Comparison of ENCODE assay signal across 9 mouse cellular contexts in genomic region chr5:114134091-114134534, GRCm38 (mm10). TPM values are rescaled to one million over a fixed set of nuclear protein-coding genes. Genes with fewer than 3 reads are reported as not detected.
DNase-seq lines count a peak whose midpoint lies in the region; ATAC-seq and TF ChIP-seq lines count a peak whose summit lies in the region.
"Had no signal": no experiment of that assay in that cellular context is flagged by ENCODE, and none has a peak within 500 bp of the region (broad histone marks: within the 10 kb centered on the region; RNA-seq: fewer than 3 reads in every experiment).

No protein-coding gene starts in this region.

- DNase-seq in layer of hippocampus, adult 11-12 months (ENCODE audit: low spot score) = peak; percentile 53
- no peak for DNase-seq in layer of hippocampus, adult 9-11 months
- DNase-seq in ES-CJ7 (ENCODE audit: low read depth, low spot score) = peak; percentile 50
- peak; percentile 29 for DNase-seq in brain, embryonic 14.5 days (ENCODE audit: low read depth)
- DNase-seq in heart, adult 18-20 months = peak; percentile 73 to 82
- peak; percentile 58 to 63 for DNase-seq in layer of hippocampus, postnatal 10 days (ENCODE audit: low spot score in 2 of 2)
- DNase-seq in ovary, postnatal 10 days (ENCODE audit: low spot score) = peak; percentile 45

- peak; percentile 51 for TF ChIP-seq CTCF in brain, embryonic 14.5 days (IDR thresholded peaks at IDR 0.05; ENCODE audit: borderline replicate concordance, extremely low read depth, insufficient read depth, insufficient read length)

- TF ChIP-seq POLR2A in brain, embryonic 14.5 days (IDR thresholded peaks at IDR 0.05; ENCODE audit: borderline replicate concordance, extremely low read depth, insufficient read depth, insufficient read length, poor library complexity, severe bottlenecking) = no peak

- ATAC-seq in monocyte, adult 5-6 weeks (replicated peaks; ENCODE audit: insufficient number of reproducible peaks, low FRiP score, low TSS enrichment, poor library complexity, severe bottlenecking) = no peak

RNA-seq across cellular contexts. Expression of gene Ung, which starts 3.9 kb away (rescaled TPM):
- 8.8 and 16.4 TPM in 2 replicates for polyA plus RNA-seq in brain, embryonic 14.5 days (2012; rRNA removed)
- total RNA-seq in heart, adult 18-20 months (2021) = 10 to 100 TPM; 24.8 to 26.0 TPM
- 1 to 10 TPM; 4.3 to 5.4 TPM for total RNA-seq in layer of hippocampus, postnatal 10 days (2021)
- 1.9 to 4.0 TPM (median 2.7 TPM) in 3 replicates for total RNA-seq in monocyte, adult 5-6 weeks (2017)

RNA-seq across cellular contexts. Expression of gene Alkbh2, which starts 6.1 kb away (rescaled TPM):
- 7.9 and 14.0 TPM in 2 replicates for polyA plus RNA-seq in brain, embryonic 14.5 days (2012; rRNA removed)
- total RNA-seq in heart, adult 18-20 months (2021) = 1 to 10 TPM; 1.3 to 1.5 TPM
- total RNA-seq in layer of hippocampus, postnatal 10 days (2021) = 1 to 10 TPM; 4.1 to 5.5 TPM
- total RNA-seq in monocyte, adult 5-6 weeks (2017) = 1.6 to 12.8 TPM (median 8.9 TPM) in 3 replicates

RNA-seq across cellular contexts. Expression of gene Acacb, which starts 12.2 kb away (rescaled TPM):
- 2.4 and 5.3 TPM in 2 replicates for polyA plus RNA-seq in brain, embryonic 14.5 days (2012; rRNA removed)
- 100 to 1,000 TPM; 238 to 247 TPM for total RNA-seq in heart, adult 18-20 months (2021)
- total RNA-seq in layer of hippocampus, postnatal 10 days (2021) = 1 to 10 TPM; 4.9 to 5.5 TPM
- total RNA-seq in monocyte, adult 5-6 weeks (2017) = 0.10 to 0.21 TPM (median 0.19 TPM) in 3 replicates

RNA-seq across cellular contexts. Expression of gene Svop, which starts 42.7 kb away (rescaled TPM):
- 70.1 and 81.5 TPM in 2 replicates for polyA plus RNA-seq in brain, embryonic 14.5 days (2012; rRNA removed)
- total RNA-seq in heart, adult 18-20 months (2021) = not detected
- total RNA-seq in layer of hippocampus, postnatal 10 days (2021) = 100 to 1,000 TPM; 134 to 141 TPM
- total RNA-seq in monocyte, adult 5-6 weeks (2017) = not detected in 3 replicates
- polyA plus RNA-seq: macrophage had no signal

Comparison
In these comparisons a context has a peak if more than half of its experiments do, and no peak if none do; other contexts are left out.
1. RNA of gene Acacb, which starts 12.2 kb away (total RNA-seq): 238 to 247 TPM in heart, adult 18-20 months; 4.9 to 5.5 TPM in layer of hippocampus, postnatal 10 days and 0.10 to 0.21 TPM in monocyte, adult 5-6 weeks; every median in the first group is over 10 times any median in the second.